Mouse (Mus musculus) heart, postnatal 36 days (tissue): ENCODE measurements around the gene Cox18. TPM values are rescaled to one million over a fixed set of nuclear protein-coding genes. Genes with fewer than 3 reads are reported as not detected.
"Not testable (repeated sequence)": the region's sequence is repeated elsewhere in the genome, so short reads cannot be mapped to it uniquely, and the experiment has no call there.

Experiments used
- DNase-seq, 2 experiments: peaks; one replicate each; pipeline ENCODE4 v3.0.0; 2021 to 2022
- intact Hi-C: fragments of 180-260 bp; cut with DNase I; formaldehyde crosslinking; loops from one replicate; pipeline ENCODE4 v1.15.1; 2025
- total RNA-seq, 2 experiments: library from RNA; stranded (reverse); gene quantifications; 2 replicates each; pipeline ENCODE4 v1.2.3; 2021

The Cox18 gene
- total RNA-seq: 10 to 100 TPM in 1 of 2 experiments, 1 to 10 TPM in 1; 8.9 to 11.6 TPM

DNA sequence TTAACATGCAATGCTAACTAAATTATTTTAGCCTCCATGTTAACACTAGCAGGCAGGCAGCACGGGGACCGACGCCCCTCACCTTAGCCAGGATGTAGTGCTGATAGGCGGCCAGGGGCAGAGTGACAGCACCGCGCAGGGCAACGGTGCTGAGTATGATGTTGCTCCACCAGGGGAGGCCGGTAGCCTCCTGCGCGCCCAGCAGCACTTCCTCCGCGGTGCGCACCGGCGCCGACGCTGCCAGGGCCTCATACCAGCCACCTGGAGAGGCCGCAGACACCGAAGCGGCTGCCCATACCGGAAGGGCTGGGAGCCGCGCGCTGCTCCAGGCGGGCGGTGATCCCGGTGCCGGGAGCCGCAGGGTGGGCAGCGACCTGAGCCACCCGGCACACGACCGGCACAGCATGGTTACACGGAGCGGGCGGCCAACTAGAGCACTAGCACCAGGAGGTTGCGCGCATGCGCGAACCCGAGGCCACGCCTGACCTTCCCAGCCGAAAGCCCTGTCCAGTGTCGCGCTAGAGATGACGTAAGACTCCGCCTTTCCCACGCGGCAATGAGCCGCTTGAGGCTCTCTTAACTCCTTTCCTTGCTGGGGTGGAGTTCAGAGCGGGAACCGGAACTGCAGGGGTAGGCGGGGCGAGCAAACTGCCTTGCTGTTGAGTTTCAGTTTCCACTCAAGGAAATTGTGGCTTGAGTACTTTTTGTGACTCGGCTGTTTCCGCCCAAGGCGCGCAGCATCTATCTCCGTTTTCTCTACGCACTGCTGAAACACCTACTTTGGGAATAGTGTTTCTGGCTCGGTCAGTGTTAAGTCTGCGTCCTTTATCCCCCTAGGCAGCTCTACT is at the start of gene Cox18:
Cox18 (minus strand) TSS at position 468 of the 848 bp plus-strand sequence.
- intact Hi-C loops: loop anchor here (1.0 kb wide), 1 partner anchor 143 kb away; the partner anchor contains the start of gene Ankrd17
- DNase-seq: peak; percentile 98

DNA sequence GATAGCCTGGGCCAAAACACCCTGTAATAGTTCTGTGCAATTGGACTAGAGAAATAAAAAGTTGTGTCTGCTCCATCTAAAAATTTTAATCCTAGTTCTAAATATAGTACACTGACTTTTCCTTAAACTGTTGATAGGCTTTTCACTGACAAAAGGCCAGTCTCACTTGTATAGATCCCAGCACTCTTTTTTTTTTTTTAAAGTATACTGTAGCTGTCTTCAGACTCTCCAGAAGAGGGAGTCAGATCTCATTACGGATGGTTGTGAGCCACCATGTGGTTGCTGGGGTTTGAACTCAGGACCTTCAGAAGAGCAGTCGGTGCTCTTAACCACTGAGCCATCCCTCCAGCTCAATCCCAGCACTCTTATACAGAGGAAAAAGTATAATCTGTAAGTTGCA is 38.4 kb upstream of the Cox18 start:
- DNase-seq, intact Hi-C loops: not testable (repeated sequence)

DNA sequence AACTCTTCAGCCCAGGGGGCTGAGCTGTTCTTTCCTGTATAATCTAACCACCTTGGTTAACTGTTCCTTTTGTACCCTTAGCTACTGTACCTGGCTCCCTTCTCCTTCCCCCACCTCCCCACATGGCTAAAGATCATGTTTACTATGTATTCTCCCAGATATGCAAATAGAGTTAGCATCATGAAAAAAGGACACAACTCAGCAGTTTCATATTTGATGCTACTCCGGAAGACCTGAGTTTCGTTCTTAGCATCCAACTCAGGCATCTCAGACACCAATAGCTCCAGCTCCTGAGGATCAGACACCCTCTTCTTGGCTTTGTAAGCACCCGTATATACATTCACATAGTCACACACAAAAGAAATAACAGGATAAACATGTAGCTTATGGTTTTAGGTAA is 33.2 kb upstream of the Cox18 start:
- DNase-seq: no peak
- intact Hi-C loops: no loop called here

DNA sequence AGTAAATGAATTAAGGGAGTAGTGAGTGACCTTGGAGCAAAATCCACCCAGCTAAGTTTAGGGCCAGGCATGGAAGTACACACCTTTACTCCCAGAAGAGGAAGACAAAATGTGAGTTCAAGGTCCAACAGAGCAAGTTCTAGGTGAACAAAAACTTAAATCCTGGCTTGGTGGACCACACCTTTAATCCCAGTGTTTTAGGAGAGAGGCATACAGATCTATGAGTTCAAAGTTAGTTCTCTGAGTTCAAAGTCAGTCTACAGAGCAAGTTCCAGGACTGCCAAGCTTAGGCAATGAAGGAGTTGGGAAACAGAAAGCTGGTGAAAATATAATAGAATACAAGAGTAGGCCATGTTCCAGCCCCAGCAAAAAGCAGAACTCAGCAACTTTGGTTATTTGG is 23.7 kb upstream of the Cox18 start:
- DNase-seq: no peak
- intact Hi-C loops: no loop called here

DNA sequence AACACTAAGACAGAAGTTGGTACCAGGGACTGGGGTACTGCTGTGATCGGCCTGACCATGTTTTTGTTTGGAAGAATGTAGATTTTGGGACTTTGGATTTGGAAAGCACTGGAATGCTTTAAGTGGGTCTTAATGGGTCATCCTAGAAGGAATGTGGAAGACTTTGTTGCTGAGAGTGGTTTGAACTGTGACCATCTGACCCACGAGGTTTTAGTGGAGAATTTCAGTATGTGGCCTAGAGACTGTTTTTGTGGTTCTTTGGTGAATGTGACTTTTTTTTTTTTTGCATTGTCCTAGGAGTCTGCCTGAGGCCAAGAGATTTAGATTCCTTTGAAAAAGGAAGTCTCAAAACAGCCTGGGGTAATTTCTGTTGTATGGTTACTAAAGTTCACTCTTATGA is 23.2 kb upstream of the Cox18 start:
- intact Hi-C loops: no loop called here
- no peak for DNase-seq

DNA sequence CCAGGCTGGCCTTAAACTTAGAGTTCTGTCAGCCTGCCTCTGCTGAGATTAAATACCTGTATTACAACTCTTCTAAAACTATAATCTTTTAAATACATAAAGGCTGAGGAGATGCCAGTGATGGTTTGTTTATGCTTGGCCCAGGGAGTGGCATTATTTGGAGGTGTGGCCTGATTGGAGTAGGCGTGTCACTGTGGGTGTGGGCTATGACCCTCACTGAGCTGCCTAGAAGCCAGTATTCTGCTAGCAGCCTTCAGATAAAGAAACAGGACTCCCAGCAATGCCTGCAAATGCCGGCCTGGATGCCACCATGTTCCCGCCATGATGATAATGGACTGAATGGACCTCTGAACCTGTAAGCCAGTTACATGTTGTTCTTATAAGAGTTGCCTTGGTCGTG is 22.8 kb upstream of the Cox18 start:
- intact Hi-C loops: no loop called here

DNA sequence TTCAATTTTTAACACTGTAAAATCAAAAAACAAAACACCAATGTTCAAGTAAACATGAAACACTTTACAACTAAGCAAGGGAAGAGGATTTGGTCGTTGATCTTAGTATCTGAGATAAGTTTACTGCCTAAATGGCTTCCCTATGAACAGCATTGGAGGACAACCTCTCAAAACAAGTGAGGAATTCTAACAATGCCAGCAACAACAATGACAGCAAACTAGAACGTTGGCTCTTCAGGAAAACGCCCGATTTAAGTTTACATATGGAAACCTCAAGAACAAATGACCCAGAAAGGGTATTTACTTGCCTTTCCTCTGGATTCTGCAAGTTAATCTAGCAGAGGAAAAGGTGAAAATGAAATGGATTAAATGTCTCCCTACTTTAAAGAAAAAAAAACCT is 21.6 kb upstream of the Cox18 start:
- intact Hi-C loops: no loop called here

More for the DNA sequence above, 22.8 kb upstream of the Cox18 start:
- DNase-seq: no peak

DNA sequence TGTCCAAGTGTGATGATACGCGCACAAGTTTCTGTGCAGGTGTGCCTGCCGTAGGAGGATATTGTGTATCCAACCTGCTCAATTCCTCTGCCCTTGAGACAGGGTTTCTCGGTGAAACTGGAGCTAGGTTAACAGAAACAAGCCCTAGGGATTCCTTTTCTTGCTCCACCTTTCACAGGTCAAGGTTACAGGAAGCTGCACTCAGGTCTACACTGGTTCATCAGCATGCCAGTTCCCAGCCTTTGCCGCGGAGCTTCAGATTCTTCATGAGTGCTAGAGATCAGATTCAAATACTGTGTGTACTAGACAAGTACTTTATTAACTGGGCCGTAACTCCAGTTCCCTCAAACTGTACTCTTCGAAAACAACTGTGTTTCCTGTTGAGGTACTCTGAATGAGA is 11.4 kb upstream of the Cox18 start:
- intact Hi-C loops: no loop called here
- DNase-seq: no peak

More for the DNA sequence above, 21.6 kb upstream of the Cox18 start:
- no peak for DNase-seq

DNA sequence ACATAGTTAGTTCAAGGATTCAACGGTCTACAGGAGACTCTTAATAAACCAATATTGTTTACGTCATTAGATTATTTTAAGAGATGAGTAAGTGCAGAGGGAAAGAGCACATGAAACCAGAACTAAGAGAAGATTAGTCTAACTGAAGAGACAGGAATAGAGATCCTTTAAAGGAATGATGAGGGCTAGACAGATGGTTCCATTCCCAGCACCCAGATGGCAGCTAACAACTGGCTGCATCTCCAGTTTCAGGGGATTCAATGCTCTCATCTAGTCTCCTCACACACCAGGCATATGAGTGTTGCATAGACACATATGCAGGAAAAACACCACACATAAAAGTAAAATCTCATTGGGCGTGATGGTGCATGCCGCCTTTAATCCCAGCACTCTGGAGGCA is 9.5 kb upstream of the Cox18 start:
- intact Hi-C loops: loop anchor here (2.0 kb wide), 1 partner anchor 27 kb away; no protein-coding TSS in a partner anchor
- no peak for DNase-seq

DNA sequence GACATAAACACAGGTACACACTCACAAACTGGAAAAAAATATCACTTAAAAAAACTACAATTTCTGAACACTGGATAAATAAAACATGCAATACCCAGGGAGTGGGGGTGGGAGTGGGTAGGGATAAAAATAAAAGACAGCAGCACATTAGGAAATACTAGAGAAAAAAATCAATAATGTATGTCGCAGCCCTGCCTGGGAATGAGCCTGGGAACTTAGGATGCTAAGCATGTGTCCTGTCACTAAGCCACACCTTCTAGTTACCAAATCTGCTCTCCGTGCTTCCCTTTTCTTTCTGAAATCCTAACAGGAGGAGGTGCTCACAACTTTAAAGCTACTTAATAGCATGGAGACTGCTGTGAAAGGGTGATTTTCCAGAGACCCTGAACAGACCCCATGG is 6.0 kb upstream of the Cox18 start:
- no peak for DNase-seq
- intact Hi-C loops: no loop called here

DNA sequence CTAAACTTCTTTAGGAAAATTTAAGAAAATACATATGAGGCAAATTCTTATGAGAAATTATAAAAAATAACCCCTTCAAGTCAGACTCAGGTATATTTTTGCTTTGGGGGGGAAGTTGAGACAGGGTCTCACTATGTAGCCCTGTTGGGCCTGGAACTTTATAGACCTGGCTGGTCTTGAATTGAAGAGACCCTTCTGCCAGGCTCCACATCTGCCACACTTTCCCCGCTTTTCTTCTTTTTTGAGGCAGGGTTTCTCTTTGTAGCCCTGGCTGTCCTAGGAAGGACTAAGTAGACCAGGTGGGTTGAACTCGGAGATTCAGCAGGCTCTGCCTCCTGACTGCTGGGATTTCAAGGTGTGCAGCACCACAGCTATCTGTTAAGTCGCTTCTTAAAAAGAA is 2.9 kb upstream of the Cox18 start:
- intact Hi-C loops: no loop called here
- no peak for DNase-seq

DNA sequence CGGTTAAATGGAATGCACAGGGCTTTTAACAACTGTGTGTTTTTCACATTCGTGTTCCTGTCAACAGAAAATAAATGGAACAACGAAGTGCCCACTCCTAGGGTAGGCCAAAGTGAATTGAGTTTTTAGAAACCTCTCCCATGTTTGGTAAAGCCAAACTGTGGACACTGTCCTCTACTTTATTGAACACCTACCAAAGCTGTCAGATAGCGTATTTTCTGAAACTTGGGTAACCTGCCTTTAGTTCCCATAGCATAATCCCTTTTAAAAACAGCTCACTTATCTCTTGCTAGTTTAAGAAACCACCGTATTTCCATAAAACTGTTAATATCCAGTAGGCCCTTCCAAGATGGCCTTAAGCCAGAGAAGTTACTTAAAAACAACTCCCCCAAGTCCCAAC is 929 bp upstream of the Cox18 start:
- intact Hi-C loops: no loop called here
- no peak for DNase-seq

DNA sequence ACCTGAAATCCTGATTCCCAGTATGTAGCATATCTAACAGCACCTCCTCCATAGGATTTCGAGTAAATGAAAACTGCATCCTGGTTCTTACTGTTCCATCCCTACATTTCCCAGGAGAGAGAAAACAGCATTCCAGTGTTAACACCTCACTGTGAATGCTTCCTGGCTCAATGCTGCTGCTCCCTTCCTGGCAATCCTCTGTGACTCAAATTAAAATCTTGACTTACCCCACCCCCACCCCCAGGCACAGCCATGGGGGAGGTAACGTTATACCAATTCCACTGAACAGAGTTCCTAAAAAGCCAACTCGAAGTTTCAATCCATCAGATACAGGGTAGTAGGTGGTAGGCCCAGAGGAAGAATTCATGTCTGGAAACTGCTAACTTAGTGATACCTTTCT is 864 bp downstream of the Cox18 start:
- no peak for DNase-seq
- intact Hi-C loops: loop anchor here (1.0 kb wide), 1 partner anchor 143 kb away; the partner anchor contains the start of gene Ankrd17

DNA sequence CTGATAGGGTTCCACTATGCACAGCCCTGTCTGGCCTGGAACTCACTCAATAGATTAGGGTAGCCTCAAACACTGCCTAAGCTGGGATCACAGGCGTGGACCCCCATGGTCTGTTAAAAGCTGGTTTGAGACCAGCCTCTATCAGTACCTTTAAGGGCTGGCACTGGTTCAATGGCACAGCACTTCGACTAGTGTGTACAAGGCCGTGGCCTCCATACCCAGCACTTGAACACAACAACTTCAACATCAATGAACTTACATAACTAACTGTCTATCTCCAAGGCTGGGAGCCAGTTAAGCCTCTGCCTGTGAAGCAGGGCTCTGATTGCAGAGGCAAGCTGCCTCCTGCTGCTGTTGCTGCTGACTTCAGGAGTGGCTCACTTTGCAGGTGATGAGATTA is 6.0 kb downstream of the Cox18 start:
- intact Hi-C loops: no loop called here
- no peak for DNase-seq

DNA sequence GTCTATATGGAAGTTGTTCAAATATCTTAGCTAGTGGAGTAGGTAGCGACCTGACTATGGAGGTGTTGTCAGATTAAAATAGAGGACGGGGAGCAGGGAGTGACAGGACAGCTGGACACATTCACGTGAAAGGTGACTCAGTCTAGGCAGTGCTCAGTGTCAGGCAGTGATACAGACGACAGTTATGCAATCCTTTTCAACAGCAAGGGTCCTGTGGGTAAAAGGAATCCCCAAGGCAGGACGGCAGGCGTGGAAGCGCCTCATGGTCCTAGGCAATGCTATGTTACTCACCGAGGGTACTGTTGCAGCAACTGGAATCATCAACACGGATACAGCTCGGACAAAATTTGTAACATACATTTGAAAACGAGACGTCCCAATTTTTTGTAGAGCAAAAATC is 6.6 kb downstream of the Cox18 start:
- no peak for DNase-seq
- intact Hi-C loops: no loop called here

DNA sequence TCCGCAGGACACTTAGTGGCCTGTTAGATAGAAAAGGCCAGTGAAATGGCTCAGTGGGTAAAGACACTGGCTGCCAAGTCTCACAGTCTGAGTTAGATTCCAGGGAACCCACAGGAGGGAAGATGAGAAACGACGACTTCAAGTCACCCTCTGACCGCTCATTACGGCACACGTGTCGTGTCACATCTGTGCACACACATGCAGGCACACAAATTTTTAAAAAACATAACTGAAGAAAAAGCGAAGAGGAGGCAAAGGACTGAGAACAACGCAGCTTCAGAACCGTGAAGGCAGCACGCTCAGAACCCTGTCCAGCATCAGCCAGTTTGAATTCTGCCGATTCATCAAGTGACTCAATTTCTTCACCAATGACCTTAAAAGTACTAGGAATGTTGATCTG is 10.4 kb downstream of the Cox18 start:
- no peak for DNase-seq
- intact Hi-C loops: no loop called here

DNA sequence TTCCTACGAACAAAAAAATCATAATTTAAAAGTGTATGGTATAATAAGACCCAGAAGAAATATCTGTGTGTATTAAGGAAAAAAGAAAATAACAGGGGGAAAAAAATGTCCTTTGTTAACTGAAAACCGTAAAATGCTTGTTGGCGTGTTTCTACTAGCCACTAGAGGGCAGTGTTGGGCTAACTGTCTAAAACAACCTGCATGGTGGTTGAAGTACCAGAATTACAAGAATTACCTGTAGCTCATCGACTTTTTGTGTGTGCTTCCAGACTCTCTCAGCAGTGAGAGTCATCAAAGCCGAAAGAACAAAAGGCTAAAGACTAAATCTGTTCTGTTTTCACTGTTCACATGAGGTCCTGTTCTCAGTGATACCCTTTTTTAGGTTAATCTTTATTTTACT is 20.6 kb downstream of the Cox18 start:
- intact Hi-C loops: loop anchor here (1.0 to 5.0 kb wide), 3 partner anchors 297 to 449 kb away; no protein-coding TSS in a partner anchor
- peak; percentile 30 to 38 for DNase-seq

DNA sequence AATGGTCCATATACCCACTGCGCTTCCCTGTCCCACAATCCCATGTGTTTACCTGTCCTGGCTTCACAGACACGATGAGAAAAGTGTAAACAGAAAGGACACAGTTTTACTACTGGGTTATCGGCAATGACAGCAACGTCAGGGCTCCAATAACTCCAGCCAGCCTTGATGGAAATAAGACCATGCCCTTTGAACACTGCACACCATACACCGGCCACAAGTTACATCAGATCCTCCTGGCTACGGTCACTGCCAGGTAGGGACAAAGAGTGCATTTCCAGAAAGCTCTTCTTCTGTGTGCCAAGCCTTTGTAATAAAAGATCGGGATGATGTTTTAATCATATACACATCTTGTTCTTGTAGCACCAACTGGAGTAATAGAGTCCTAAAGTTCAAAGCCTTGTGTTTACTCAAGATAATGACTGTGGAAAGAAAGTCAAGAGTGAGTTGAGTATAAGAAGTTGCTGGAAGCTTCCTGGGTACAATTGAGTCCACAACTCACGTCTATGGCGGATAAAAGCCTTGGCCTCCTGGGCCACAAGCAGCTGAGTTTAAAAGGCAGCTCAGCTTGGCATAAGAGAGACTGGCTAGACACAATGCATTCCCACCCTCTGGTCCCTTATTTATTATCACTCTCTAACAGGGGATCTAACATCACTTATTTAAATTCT is 21.2 kb downstream of the Cox18 start:
- no peak for DNase-seq
- intact Hi-C loops: loop anchor here (1.0 to 5.0 kb wide), 3 partner anchors 298 to 450 kb away; no protein-coding TSS in a partner anchor

DNA sequence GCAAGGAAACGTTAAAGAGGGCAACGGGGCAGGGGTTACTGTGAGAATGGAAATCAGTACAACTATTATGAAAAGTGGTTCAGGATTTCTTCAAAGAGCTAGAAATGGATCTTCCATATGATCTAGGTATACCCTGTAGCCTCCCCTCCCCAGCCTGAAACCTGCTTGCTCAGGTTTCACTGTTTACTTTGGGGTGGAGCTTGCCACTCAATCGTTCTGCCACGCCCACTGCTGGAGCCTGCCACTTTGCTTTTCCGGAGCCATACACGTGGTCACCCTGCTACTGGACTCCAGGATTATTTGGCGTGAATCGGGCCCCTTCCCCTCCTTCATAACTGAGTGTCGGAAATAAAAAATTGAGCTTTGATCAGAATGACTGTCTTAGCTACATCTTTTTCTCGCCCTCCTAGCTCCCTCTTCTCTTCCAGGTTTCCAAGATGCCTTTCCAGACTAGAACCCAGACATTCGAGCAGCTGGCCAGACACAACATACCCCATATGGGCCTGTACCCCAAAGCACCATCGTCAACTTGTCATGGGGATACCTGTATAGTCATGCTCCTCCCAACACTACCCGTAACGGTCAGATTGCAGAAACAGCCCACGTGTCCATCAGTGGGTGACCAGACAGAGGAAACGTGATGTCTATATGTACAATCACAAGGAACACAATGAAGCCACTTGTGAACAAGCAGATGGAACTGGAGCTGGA is 23.7 kb downstream of the Cox18 start:
- no peak for DNase-seq
- intact Hi-C loops: loop anchor here (5.0 to 10.0 kb wide), 4 partner anchors 63 to 485 kb away; no protein-coding TSS in a partner anchor

DNA sequence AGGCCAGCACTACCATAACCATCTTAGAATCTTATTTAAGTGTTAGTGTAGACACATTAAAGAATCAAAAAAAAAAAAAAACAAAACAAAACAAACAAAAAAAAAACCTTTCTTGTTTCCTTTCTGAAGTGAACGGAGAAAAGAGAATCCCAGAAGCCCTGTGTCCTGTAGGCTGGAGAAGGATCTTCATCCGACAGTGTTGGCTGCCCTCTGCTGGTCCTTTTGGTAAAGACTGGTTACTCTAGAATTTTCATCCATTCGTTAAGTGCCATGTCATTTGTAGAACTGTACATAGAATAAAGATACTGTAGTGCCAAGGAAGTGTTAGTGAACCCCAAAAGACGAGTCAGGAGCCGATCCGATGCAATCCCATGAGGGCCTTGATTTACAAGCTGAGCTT is 29.0 kb downstream of the Cox18 start:
- intact Hi-C loops: loop anchor here (1.0 to 10.0 kb wide), 5 partner anchors 58 to 480 kb away; no protein-coding TSS in a partner anchor
- DNase-seq: peak; percentile 56 to 63

DNA sequence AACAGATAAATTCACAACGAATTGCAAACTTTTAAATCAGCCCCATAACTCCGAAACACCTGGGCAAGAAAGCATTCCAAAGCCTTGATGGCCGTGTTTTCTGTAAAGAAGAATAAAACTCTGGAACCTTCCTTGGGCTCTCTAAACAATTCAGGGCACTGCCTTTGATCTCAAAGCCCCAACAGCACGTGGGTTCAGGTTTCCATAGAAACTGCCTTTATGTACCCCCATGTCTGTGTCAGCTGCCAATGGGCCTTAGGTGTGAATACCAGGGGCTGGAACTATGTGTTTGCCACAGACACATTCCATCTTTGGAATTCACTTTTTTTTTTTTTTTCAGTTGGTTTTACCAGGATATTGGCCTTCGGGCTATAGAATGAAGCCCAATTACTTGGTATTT is 41.0 kb downstream of the Cox18 start:
- DNase-seq: no peak
- intact Hi-C loops: no loop called here
